Mouse (Mus musculus) brain, adult 2 months (tissue): ENCODE data around the gene Stac3.

Experiments
- DNase-seq: peaks from one replicate; pipeline ENCODE4 v3.0.0; 2011; ENCODE audit warnings: low read depth, low spot score

Stac3 gene

DNA sequence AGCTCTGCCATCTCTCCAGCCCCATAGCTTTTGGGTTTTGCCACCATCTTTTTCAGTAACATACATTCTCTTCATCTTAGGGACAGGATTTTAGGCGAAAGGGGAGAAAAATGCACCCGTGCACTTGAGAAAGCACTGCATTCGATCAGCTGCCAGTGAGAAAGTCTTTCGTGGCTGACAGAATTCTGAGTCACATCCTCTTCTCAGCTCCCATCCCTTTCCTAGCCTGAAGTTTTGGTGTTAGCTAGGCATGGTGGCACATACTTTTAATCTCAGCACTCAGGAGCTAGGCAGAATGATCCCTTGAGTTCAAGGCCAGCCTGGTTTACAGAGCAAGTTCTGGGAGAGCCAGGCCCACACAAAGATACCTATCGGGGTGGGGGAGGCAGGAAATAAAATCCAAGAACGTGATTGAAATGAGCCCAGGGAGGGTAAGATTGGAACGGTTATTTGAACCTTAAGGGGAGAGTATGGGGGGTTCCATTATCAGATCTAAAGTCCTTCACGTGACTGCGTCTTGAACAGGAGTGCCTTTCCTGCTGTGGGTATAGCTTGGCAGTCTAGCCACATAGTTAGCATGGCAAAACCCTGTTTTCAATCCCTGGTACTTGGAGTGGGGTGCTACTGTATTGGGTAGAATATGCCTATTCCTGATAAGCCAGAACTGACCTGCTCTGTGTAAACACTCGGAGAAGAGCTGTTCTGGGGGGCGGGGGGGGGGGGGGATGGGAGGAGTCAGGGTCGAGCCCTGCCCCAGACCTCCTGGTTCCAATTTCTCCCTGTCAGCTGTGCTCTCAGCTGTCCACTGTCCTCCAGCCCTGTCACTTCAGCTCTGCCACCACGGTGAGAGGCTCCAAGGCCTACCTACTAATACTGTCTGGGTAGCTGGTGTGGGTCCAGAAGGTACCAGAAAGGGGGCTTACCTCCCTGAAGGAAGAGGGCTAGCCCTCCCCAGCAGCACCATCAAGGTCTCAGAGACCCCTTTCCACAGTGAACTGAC is at the start of gene Stac3:
TSS of gene Stac3 (plus strand) at position 793 of the 1,000 bp plus-strand sequence.
- no peak for DNase-seq

DNA sequence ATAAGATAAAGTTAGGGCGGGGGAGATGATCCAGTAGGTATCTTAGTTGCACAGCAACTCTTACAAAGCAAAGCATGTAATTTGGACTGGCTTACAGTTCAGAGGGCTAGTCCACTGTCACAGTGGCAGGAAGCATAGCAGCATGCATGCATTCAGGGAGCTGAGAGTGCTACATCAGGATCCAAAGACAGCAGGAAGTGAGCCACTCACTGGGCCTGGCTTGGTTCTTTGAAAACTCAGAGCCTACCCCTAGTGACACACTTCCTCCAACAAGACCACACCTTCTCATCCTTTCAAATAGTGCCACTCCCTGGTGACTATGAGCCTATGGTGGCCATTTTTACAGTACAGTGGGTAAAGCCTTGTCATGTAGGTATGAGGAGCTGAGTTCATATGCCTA is 47.8 kb upstream of the Stac3 start:
- DNase-seq = no peak

DNA sequence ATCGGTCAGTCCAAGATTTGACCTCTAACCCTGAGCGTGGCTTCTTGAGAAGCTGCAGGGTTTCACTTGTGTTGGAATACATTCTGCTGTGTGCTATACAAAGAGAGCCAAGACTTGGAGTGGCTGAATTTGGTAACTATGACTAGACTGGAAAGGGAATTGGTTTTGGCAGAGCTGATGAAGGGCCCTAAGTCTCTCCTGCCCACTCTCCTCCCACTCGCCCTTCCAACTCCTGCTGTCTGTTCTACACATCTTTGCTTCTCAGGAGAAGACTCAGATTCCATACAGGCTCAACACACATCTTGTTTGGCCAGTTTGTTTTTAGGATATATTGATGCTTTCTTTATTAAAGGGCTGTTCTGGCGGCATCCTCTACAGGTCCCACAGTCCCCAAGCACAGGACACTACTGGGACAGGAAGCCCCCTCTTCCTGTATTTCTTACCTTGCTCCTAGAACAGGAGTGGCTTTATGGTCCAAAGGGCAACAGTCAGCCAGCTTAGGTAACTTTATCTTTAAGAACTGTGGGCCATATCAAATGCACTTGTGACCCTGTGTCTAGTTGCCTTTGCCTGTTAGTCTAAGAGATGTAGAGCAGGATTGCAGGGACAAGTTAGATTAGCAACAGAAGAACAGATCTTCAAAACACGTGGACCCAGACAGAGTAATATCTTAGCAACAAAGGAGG is 38.9 kb upstream of the Stac3 start:
- DNase-seq = peak; percentile 82

DNA sequence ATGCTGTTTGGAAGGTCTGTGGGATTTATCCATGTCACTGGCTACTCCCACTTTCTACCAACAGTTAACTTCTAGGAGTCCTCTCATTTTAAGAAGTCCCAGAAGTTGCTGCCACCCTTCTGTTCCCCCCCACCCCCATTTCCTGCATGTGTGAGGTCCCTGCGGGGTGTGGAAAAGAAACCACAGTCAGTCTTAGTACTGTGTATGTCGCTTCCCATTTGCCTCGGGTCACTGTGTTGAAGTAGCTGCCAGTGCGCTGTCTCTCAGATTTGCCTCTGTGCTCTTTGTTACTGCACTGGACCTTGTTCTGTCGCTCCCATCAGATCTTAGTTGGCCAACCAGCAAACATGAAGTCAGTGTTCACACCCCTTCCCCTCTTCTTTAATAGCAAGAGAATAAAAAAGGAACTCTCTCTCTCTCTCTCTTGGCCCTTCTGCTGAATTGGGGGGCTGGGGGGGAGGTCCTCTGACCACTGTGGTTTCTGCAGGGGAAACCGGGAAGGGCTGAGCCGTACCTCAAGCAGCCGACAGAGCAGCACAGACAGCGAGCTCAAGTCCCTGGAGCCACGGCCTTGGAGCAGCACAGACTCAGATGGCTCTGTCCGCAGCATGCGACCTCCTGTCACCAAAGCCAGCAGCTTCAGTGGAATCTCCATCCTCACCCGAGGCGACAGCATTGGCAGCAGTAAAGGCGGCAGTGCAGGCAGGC is 30.1 kb upstream of the Stac3 start:
- no peak for DNase-seq

DNA sequence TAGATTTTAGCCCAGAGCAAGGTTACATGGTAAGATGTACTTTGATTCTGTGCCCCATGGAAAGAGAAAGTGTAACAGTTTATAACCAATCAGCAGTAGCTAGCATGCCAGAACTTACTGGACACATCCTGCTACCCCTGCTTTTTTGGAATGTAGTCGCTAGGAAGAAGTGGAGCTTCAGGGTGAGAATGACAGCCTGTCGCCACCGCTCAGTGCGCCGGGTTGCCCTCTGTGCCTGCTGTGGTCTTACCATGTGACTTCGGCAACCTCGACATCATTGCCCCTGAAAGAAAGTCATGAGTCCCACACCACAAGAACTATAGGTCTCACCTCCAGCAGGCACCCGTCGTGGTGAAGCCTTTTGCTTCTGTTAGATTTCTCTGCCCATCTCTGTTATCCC is 28.8 kb upstream of the Stac3 start:
- DNase-seq = no peak

DNA sequence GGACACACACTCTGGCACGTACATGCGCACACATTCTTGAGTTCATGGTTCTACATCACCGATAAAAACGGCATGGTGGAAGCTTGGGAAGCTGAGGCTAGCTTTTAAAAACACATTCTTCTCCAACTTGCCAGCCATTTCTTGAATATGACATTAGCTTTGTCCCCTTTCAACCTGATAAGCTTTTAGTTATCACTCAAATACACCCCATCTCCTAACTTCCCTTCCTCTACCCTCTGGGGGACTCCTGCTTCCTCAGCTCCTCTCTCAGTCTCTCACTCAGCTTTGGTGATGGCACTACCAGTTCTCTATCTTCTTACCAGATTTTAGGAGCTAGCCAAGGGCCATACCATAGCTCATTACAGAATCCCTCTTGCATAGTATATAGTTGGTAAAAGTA is 26.3 kb upstream of the Stac3 start:
- no peak for DNase-seq

DNA sequence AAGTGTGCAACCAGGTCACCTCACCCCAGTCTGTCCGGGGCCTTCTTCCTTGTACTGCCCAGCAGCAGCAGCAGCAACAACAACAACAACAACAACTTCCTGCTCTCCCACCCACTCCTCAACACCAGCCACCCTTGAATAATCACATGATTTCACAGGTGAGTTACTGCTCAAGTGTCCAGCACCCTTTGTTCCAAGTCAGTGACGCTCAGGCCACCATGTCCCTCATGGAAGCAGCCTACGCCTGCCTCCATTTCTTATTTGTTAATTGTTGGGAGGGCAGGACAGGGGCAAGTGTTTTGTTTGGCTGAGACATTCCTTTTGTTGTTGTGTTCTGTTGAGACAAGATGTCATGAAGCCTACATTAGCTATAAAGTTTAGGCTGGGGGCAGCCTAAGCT is 24.9 kb upstream of the Stac3 start:
- DNase-seq = no peak

DNA sequence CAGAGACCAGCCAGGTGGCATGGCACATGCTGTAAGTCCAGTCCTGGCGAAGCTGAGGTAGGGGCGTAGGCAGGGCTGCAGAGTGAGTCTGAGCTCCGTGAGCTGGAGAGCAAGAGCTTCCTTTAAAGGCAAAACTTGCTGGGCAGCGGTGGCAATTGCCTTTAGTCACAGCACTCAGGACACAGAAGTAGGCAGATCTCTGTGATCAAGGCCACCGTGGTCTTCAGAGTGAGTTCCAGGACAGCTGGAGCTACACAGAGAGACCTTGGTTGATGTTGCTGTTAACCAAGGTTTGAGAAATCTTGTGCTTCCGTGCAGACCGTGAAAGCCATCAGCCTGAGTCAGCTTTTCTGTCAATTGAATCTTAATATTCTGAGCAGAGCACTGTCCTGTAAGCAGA is 24.2 kb upstream of the Stac3 start:
- no peak for DNase-seq

DNA sequence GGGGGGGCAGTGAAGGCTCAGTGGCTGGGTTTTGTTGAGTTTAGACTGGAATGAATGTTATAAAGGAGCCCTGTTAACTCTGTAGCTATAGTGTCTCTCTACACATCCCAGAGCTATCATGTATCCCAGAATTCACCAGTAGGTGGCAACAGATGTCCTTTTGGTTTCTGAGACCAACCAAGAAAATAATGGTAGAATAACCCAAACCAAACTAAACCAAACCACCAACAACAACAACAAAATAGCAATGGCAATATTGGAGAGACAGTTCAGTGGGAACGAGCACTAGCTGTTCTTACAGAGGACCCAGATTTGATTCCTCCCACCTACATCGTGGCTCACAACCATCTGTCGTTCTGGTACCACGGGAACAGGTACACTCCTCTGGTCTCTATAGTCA is 22.4 kb upstream of the Stac3 start:
- DNase-seq = peak; percentile 70

DNA sequence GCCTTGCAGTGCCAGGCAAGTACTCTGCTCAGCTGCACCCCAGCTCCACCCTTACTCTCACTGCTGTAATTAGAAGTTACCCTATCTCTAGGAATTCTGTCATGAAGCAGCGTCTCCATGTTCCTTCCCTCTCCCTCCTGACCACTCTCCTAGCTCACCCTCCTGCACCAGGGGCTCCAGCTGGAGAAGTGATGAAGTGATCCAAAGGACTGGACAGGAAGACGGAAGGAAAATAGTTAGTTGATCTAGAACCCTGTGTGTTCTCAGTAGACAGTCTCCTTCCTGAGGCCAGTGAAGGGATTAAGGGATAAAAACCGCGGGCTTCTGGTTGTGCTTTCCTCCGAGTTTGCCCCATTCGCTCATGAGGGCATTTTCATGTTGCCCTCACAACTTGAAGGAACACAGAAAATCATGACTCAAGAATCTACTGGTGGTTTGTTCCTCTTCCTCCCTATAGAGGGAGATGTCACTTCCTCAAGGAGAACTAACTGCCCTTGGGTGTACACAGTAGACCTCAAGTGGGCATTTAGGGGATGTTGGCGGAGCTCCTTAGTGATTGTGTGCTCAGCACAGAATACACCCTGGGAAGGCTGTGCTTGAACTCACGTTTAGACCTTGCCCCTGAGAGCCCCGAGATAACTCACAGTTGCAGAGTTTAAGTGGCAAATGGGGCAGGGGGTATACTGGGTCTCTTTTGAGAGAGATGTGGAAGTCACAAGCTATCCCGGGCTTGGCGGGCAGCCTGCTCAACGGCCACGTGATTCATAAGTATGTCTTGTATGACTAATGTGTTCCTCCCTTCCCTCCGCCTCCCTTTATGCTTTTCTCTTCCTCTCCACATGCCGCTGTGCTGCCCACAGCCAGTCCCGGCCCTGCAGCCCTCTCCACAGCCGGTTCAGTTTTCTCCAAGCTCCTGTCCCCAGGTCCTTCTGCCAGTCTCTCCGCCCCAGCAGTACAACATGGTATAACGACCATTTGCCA is 20.4 kb upstream of the Stac3 start:
- DNase-seq = peak; percentile 83

DNA sequence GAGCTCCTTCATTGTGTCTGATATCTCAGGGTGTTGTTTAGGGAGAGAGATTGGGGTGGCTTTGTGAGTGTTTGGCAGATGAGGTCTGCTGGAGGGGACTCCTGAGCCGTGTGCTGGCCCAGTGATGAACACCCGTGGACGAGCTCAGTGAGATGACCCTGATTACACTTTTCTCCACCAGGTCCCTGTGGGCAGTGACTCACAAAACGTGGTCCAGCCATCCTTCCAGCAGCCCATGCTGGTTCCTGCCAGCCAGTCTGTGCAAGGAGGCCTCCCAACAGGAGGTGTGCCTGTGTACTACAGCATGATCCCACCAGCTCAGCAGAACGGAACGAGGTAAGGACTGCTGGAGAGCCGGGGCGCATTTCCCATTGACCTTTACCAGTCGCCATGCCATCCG is 16.3 kb upstream of the Stac3 start:
- DNase-seq = no peak

DNA sequence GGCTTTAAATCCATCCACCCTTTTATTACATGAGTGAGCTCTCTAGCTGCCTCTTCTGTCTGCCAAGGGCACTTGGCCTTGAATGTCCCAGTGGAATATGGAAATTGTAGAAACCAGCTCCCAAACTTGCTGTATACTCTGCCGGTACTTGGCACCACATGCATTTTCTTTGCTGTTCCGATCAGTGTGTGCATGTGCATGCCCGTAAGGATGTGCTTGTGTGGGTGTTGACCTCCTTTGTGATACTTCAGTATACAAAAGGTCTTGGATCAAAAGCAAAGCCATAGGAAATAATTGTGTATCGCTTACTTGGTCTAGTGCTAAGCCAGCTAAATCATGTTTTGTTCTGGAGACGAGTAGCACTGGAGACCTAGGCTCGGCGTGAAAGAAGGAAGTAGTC is 12.6 kb upstream of the Stac3 start:
- no peak for DNase-seq

DNA sequence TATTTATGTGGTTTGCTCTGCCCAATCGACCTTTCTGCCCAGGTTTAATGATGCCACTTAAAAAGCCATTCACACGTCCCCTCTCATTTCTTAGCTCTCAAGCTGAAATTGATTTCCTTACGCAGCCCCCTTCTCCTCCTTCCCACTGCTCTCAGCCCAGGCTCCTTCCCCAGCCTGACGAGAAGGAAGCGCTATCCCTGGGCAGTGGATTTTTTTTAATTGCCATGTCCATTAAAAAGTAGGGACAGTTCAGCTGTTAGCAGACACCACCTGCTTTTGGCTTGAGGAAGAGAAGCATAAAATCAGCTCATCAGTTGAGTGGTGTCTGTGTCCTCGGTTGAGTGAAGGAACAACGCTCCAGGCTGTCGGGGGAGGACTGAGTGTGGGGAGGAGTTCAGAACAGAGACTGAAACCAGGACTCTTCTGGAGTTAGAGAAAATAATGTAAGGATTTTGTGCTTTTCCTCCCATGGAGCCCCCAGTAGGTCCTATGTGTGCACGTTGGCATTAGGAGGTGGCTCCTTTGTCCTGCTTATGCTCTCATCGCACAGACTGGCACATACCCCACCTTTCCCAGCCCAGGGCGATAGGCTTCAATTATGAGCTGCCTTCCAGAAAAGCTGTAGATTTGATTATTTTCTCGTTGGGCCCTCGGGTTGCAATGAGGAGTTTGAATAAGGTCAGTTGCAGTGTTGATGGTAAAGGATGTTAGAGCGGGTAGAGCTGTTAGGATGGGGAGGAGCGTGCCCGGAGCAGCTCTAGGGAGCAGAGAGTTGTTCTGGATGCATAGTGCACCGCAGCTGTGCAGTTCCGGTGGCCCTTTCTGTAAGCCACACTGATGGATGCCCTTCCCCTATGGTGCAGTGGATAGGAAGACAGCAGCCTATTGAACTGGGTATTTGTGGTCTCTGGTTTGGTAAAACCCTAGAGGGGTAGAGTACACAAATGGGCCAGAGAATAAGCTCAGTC is 11.0 kb upstream of the Stac3 start:
- DNase-seq = peak; percentile 67

DNA sequence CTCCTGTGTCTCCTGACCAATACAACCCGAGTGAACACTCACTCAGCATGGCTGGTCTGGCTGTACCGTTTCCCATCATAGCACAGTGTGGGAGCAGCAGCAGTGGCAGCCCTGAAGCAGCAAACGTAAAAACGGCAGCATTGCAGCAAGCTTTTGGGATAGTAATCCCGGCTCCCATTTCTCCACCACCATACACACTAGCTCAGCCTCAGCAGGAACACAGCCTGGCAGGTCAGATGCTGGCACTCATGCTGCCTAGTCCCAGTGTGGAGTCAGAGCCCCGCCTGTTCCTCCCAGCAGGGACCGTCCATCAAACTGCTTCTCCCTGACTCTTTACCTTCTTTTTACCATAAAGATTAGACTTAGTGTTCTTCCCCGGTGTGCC is 10.4 kb upstream of the Stac3 start:
- DNase-seq = peak; percentile 75

DNA sequence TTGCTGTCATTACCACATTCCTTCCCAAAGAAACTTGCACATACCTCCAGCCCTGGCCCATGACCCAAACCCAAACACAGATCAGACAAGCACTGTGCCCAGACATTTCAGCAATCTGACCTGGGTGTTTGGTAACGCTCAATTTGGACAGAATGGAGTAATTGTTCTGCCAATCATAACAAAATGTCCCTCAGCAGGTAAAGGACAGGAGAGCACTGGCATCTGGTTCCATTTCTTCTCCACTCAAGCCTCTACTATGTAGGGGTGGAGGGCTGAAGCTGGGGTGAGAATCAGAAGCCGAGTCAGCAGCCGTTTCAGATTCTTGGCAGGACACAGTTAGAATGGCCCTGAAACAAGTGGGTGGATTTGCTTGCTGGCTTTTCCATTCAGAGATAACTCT is 9.4 kb upstream of the Stac3 start:
- no peak for DNase-seq

DNA sequence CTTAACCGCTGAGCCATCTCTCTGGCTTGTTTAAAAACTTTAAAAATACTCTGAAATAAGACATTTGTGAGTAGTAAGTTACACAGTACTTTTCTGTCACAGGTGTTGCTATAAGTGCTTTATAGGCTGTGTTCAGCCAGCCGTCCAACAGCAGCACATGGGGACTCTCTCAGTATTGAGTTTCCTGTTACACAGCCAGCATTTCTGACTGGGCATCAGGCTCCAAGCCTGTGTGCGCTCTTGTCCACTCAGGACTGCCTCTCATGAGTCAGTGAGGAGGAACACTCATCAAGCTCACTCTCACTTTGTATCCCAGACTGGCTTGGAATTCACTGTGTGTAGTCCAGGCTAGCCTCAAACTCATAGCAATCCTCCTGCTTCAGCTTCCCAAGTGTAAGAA is 5.3 kb upstream of the Stac3 start:
- DNase-seq = no peak

DNA sequence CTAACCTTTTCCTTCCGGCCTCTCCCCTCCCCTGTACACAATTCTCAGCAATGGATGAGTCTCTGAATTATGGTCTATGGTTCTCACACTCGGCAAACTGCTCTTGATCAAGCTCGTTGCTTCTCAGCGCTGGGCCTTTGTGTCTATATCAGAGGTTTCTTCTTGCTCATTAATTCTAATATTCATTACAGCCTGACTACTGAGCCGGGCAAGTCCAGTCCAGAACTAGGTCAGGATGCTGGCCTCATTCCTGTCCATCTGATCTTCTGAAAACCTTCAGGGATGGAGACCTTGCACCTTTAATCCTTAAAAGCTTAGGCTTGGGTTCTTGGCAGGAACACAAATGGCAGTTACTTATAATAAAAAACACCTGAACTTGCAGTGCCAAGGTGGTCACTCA is 2.0 kb upstream of the Stac3 start:
- peak; percentile 56 for DNase-seq

DNA sequence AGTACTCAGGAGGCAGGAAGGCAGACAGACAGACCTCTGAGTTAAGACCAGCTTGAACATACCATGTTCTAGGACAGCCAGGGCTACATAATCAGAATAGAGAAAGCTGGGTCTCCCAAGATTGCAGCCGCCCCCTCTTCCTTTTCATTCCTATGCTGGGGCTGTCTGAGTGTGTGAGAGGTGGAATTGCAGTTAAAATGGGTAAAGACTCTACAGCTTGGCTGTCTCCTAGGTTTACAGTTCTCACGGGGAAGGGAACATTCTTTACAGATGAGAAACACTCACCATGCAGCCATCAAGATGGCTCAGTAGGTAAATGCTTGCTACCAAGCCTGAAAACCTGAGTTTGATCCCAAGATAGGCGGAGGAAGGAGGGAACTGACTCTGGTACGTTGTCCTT is 1.4 kb upstream of the Stac3 start:
- peak; percentile 56 for DNase-seq

DNA sequence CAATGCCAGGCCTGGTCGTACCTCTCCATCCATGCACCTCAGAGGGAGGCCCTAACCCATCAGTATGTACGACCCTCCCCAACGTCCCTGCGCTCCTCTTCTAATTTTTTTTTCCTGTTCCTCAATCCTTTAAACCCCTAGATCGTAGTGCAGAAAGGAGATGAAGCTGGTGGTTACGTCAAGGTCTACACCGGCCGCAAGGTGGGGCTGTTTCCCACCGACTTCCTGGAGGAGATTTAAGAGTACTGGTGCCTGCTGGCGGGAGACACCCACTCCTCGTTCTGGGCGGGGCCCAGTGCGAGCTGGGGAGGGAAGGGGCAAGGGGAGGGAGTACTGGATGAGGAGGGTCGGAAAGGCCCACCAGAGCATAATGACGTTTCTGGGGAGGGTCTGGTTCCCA is 6.8 kb downstream of the Stac3 start:
- peak; percentile 86 for DNase-seq
